Mouse (Mus musculus) T-cell, adult 2 months (primary cell): ENCODE measurements at regions not wholly inside any gene's neighbourhood (a gene's known extent, or its start where the extent isn't known, plus 50 kb on each side); places are given as distances from the start of the nearest gene placed in this dataset.

Experiments used
- DNase-seq: peaks from one replicate; pipeline ENCODE4 v3.0.0; 2022; ENCODE audit warnings: low spot score

GRCm38 (mm10) chr17:84027275-84027674 lies 160.5 kb downstream of the Zfp36l2 start:
- DNase-seq: no peak

DNA sequence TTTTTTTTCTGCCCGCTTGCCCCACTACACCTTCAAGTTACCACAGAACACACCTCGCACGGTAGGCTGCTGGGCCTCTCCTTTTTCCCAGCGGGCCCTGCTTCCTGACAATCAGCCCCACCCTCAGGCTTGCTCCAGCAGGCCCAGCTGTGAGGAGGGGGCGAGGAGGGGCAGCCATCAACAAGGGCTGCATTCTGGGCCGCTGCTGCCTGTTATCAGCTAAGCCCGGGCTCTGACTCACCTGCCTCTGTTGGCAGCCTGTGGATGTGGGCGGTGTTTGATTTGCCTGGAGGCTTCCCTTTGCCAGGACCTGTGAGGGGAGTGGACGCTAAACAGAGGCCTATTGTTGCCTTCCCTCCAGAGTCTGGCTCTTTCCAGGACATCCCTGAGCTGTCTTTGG lies 161.6 kb downstream of the Zfp36l2 start:
- peak; percentile 68 for DNase-seq

- peak; percentile 76 for DNase-seq
These were observed 165.4 kb downstream of the Zfp36l2 start for GRCm38 (mm10) chr17:84022358-84022757.

- peak; percentile 42 for DNase-seq
These were observed 168.9 kb downstream of the Zfp36l2 start for GRCm38 (mm10) chr17:84018817-84019216.

- no peak for DNase-seq
These were observed 169.9 kb downstream of the Zfp36l2 start for GRCm38 (mm10) chr17:84017891-84018290.

- DNase-seq: no peak
These were observed 166.7 kb upstream of the Haao start for GRCm38 (mm10) chr17:84014287-84015039.

DNA sequence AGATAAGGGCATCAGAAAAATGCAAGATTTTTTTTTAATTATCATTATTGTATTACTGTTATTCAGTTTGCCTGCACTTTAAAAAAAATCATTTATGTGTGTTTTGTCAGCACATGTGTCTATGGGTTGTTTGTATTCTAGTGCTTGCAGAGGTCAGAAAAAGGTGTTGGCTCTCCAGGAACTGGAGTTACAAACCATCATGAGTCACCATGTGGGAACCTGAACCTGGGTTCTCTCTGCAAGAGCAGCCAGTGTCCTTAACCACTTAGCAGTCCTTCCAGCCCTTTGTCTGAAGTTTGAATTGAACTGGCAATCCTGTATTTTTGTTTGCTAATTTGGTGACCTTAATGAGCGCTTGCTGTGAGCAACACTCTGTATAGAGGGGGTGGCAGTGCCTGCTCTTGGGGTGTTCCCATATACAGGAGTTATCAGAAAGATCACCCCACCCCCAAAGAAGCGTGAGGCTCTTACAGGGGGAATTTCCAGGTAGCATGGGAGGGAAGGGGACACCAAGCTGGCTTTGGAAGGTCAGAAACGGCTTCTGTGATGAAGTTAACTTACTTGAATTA lies 162.8 kb upstream of the Haao start:
- no peak for DNase-seq

DNA sequence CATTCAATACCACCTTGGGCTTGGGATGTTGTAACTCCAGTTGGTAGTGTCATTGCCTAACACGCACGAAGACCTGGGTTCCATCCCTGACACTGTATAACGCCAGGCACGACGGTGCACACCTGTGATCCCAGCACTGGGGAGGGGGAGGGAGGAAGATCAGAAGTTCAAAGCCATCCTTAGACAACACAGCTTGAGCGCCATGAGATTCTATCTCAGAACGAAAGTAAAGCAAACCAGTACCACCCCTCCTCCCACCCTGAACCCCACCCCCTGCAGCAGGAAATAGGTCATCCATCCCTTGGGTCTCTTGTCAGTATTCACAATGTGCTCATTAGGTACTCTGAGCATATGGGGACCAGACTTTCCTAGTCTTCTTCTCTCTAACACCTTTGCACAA lies 162.2 kb upstream of the Haao start:
- no peak for DNase-seq

GRCm38 (mm10) chr17:84009194-84009593 lies 161.4 kb upstream of the Haao start:
- DNase-seq: no peak

DNA sequence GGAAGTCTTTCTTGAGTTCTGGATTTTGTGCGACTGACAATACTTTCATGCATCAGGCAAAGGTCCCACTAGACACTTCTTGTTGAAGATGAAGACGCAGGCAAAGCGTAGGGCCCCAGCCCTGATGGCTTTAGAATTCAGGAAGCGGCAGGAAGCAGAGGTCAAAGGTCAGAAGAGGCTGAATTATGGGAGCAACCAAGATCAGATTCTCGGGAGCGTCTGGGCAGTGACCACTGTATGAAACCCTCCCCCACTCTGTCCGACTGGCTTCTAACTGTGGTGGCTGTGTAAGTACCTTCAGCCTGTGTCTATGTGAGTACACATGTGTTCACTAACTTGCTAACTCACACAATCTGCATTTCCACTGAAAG lies 160.9 kb upstream of the Haao start:
- no peak for DNase-seq

DNA sequence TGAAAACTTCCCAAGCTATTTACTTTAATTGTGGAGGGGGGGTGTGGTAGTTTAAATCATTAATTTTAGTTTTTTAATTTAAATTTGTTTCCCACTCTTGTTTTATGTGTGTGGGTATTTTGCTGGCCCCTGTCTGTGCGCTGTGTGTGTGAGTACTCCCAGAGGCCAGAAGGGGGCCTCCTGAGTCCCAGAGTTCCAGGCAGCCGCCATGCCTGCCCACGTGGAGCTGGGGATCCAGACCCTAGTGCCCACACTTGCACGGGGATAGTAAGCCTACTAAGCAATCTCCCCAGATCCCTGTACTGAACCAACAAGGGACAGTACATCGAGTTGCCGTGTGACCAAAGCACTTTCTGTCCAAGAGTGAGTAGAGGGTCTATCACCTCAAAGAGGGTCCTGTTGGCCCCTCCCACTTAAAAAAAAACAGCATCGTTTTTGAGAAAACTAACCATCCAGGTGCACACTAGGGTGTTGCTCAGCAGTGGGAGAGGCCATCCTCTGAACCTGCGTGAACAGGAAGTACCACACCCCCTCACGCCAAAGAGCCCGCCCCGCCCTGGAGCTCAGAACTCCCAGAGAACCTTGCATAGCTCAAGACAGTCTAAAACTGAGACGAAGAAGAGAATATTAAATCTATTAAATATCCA lies 160.4 kb upstream of the Haao start:
- DNase-seq: peak; percentile 56

DNA sequence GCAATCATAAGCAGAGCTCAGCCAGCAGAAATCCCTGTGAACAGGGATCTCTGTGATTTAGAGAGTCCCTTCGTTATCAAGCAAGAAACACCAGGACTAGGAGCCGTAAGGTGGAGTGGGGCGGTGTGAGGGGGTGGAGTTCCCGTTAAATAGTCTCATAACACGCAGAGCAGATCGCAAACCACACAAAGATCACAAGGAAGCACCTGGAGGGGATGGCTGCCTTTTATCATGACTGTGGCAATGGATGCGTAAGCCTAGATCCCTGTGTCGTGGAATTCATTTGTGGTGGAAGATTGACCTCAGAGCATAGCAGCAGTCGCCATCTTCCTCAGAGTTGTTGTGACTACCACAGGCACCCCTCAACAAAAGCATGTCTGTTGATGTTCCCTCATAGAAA lies 159.0 kb upstream of the Haao start:
- DNase-seq: peak; percentile 69

DNA sequence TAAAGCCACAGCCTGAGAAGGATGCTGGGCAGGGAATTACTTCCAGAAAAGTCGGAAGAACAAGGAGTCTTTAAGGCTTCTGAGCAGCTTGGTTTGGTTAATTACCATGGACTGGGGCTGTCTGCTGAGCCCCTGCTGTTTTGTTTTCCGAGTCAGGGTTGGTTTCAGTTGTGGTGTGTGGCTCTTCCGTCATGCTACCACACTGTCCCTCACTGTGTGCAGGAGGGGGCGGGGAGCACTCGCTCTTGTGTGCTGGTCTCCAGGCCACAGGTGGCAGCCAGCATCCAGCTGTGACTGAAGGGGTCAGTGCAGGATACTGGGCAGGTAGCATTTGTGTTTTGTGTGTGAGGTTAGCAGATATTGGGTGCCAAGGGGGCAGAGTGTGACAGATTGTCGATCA lies 156.5 kb upstream of the Haao start:
- peak; percentile 84 for DNase-seq

- no peak for DNase-seq
These were observed 155.9 kb upstream of the Haao start for GRCm38 (mm10) chr17:84003489-84004234.

DNA sequence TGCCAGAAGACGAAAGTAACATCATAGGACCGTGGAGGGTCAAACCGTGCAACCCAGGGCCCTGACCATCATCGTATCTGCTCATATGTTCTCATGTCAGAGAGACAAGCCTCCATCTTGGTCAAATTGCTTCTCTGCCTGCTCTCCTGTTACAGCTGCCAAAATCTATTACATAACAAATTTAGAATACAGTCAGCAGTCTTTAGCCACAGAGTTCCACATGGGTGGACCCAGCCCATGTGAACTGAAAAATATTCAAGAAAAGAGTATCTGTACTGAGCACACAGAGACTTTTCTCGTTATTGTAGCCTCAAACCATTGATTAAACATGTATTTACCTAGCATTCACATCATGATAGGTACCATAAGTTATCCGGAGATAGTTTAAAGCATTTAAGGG lies 155.2 kb upstream of the Haao start:
- DNase-seq: no peak

- DNase-seq: no peak
These were observed 154.6 kb upstream of the Haao start for GRCm38 (mm10) chr17:84002327-84002726.

DNA sequence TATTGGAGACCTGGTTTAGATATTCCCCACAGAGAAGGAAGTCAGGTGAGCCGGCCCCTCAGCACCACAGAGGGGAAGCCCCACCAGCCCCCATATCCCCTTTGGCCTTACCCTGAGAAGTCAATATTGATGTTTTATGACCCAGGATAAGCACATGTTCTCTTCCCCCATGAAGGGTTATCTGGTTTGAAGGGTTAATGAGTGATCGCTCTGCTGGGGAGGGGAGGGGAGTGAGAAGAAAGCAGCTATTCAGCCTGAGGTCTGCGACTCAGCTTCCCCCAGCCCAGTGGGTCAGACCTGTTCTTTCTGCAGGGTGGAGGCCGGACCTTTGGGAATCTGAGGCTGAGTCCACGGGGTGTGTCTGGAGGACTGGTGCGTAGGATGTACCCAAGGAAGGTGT lies 152.4 kb upstream of the Haao start:
- no peak for DNase-seq

DNA sequence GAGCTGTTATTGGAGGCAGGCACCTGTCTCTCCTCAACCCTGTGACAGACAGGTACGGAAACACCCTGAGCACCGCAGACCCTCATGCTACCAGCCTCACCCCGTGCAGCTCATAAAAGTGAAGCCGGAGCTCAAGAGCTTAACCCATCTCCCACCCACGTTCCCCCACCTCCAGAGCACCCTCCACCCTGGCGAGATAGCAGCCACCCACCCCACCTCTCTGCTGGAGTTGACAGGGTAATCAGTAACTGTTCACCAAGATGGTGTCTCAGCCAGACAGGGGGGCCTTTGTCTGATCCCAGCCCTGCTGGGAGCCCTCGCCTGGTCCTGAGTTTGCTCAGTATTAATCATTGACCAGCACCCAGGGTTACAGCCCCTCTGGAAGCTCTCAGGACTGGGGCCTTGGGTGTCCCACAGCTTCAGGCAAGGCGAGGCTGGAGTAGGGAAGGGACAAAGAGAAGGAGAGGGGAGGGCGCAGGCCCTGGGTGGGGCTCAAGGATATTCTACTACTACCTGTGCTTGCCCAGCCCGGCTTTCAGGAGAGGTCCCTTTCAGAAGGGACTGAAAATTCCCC lies 151.3 kb upstream of the Haao start:
- DNase-seq: no peak

DNA sequence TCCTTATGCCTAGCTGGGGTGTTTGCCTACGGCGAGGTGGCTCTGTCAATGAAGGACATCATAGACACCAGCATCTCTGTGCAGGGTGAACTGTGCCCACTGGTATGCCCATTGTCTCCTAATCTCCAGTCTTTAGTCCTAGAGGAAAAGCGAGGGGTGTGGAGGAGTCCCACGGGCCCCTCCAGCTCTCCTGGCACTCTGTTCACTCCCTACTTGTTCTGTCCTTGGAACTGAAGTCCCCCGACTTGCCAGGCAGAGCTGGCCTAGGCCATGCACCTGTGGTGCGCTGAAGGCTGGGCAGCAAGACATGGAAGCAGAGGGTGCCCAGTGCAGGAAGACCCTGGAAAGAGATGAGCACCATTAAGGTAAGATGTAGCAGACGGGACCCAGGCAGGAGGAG lies 150.6 kb upstream of the Haao start:
- DNase-seq: no peak

- peak; percentile 67 for DNase-seq
These were observed 150.0 kb upstream of the Haao start for GRCm38 (mm10) chr17:83997778-83998177.

- DNase-seq: no peak
These were observed 145.3 kb upstream of the Haao start for GRCm38 (mm10) chr17:83993028-83993427.
